Mouse (Mus musculus): ENCODE results near the gene Mageb3.

GRCm38 (mm10) chr2:121909975-121910374, 45.9 kb downstream of the Mageb3 start:
- no peak for TF ChIP-seq POLR2A (IDR thresholded peaks at IDR 0.05; ENCODE audit: borderline replicate concordance, insufficient read depth, low read length)
- TF ChIP-seq CTCF (IDR thresholded peaks at IDR 0.05; ENCODE audit: borderline replicate concordance, insufficient read depth, low read depth, low read length), result no peak; the same call in 1 of the 2 replicates

Data from cerebellum, adult 2 months (tissue).